Mouse (Mus musculus) cerebellum, adult 9-11 months (tissue): ENCODE data around the gene Ap3d1.

Experiments used
- DNase-seq: peaks from one replicate; pipeline ENCODE4 v3.0.0; 2022

The Ap3d1 gene

DNA sequence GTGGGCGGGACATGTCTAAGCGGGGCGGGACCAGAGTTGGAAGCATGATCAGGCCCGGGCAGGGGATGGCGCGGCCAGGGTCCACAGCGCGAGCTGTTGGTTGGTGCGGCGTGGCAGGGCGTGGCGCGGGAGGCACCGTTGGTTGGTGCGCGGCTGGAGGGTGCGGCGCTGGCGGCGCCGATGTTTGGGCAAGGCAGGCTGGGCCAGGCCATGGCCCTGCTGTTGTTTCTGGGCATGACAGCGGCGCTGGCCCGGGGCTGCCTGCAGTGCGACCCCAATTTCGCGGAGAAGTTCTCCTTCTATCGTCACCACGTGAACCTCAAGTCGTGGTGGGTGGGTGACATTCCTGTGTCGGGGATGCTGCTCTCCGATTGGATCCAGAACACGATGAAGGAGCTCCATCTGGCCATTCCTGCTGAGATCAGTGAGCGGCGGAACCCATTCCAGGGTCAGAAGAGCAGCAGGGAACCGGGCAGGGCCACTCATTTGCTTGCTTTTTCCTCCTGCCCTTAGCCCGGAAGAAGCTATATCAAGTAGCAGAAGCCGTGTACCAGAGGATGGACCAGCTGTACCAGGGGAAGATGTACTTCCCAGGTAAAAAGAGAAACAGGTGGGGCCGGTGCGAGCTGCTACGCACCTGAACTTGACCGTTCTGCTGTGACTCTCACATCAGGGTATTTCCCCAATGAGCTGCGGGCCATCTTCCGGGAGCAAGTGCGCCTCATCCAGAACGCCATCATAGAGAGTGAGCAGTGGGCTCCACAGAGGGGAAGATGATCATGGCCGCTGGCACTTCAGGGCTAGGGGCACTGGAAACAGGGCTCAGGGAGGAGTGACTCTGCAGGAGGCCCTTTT, 39.3 kb downstream of the Ap3d1 start:
- peak; percentile 98 for DNase-seq

DNA sequence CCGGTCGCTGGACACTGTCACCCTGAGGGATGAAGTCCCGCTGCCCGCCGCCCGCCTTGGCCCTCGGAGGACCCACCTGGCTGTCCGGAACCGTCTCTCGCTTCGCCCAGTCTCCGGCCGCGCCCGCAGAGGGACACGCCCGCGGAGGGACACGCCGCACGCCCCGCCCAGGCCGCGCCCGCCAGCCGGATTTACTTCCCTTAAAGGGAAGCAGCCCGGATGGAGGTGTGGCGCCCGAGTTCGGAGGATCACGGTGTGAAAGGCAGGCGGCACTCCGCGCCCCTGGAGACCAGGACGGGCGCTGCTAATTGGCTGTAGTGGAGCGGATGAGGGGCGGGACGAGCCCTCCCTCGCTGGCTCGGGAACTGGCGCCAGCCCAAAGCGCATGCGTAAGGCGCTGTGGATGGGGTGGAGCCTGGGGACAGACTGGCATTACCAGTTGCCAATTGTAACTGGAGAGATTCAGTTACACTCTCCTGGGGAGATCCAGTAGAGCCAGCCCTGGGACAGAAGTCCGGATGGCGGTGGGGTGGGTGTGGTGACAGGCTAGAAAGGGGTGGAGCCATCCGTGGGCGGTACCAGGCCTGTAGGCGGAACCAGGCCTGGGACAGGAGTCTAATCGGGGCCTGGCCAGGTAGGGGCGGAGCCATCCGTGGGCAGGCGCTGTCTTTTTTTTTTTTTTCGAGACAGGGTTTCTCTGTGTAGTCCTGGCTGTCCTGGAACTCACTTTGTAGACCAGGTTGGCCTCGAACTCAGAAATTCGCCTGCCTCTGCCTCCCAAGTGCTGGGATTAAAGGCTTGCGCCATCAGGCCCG, 40.1 kb downstream of the Ap3d1 start, which contains the start of the genes Mob3a and Izumo4:
Gene Mob3a, minus strand, starts transcription at position 257 of the 815 bp plus-strand sequence.
Gene Izumo4, plus strand, starts transcription at position 464 of the 815 bp plus-strand sequence.
- DNase-seq = peak; percentile 100

- DNase-seq = peak; percentile 47
Measured at GRCm38 (mm10) chr10:80700732-80701131, 41.3 kb downstream of the Ap3d1 start.

- peak; percentile 59 for DNase-seq
Measured at GRCm38 (mm10) chr10:80700038-80700504, 42.0 kb downstream of the Ap3d1 start.

GRCm38 (mm10) chr10:80698605-80699004, 43.5 kb downstream of the Ap3d1 start:
- DNase-seq = peak; percentile 54

DNA sequence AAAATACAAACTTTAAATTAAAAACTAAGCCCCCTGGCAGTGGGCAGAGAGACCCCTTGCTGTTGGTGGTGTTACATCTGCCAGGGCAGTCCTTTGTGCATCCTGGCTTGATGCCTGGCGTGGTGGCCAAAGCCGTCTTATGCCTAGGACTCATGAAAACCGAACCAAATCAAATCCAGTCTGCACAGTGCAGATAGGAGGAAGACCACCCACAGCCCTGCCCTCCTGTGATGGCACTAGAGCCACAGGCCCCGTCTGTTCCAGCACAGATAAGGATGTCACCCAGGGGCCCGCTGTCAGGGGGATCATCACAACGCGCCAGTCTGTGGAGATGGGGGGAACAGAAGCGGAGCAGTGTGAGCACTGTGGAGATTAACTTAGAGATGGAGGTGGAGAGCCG, 44.3 kb downstream of the Ap3d1 start:
- DNase-seq = no peak

DNA sequence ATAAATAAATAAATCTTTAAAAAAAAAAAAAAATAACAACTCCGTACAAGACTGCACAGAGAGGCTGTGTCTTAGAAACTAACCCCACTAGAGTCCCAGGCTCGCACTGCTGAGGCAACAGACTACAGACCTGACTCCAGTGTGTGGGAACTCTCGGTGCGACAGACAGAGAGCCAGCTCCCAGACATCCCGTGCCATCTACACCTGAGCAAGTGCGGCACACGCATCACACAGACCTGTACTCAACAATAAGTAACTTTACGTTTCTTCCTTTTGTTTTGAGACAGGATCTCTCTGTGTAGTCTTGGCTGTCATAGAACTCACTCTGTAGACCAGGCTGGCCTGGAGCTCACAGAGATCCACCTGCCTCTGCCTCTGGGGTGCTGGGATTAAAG, 44.7 kb downstream of the Ap3d1 start:
- no peak for DNase-seq

DNA sequence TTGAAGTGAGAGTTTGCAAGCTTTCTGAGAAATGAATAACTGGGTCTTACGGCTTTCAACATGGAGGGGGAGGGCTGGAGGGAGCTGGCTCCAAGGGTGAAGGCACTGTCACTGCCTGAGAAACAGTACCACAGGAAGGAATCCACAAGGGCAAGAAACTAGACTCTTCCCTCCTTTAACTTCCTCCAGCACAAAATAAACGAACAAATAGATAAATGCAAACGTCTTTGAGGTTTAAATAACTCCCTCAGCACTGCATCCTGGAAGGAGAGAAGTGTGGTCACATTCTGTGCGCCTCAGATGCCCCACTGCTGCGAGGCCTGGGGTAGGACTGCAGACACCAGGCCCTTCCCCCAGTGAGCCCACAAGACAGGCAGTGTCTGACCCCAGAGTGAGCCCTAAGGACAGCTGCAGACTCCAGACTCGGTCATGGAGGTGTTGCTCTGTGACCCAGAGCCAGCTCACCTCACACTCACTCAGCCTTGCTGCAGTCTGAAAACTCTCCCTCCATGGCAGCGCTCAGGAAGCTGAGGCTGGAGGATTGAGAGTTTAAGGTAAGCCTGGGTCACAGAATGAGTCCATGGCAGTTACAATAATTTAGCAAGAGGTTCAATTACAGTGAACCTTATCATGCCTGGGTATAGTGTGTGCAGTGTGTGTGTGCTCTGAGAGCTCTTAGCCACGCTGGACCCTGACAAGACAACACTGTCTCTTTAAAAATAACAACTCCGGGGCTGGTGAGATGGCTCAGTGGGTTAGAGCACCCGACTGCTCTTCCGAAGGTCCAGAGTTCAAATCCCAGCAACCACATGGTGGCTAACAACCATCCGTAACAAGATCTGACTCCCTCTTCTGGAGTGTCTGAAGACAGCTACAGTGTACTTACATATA, 45.3 kb downstream of the Ap3d1 start:
- DNase-seq = no peak

- no peak for DNase-seq
Measured at GRCm38 (mm10) chr10:80695801-80696501, 46.1 kb downstream of the Ap3d1 start.

GRCm38 (mm10) chr10:80695186-80695585, 46.9 kb downstream of the Ap3d1 start:
- no peak for DNase-seq

GRCm38 (mm10) chr10:80694159-80694938, 47.7 kb downstream of the Ap3d1 start:
- no peak for DNase-seq

- DNase-seq = no peak
Measured at GRCm38 (mm10) chr10:80693401-80694045, 48.5 kb downstream of the Ap3d1 start.

DNA sequence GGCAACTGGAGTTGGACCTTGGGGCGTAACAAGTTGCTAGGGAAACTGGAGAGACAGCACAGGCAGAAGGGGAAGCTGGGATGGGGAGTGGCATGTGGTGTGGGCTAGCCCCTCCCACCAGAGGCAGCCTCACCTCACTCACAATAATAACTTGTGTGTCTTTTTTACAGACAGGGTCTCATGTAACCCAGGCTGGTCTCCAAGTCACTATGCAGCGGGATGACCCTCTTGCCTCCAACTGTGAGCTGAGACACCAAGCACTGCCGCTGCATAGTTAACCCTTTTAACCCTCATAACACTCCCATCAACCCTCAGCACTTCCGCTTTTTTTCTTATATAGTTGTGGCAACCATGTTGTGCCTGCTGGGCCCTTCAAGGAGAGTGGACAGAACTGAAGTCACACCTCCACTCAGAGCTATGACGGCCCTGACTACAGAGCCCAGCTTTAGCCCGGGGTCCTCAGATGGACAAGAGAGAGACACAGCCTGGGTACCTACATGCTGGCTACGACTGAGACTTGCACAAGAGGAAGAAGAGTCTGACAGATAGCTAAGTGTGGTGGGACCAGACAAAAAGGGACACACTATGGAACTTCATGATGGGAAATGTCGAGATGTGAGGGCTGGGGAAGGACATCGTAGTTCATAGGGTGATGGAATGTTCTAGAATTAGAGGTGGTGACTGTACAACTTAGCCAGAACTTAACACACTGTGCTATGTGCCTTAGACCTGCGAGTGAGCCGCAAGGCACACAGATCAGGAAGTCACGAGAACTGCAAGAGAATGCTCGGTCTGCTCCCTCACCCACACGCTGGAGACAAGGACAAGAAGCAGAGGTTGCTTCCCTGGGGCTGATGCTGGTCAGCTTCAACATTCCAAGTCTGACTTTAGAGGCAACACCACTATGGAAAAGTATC, 49.6 kb downstream of the Ap3d1 start:
- no peak for DNase-seq

DNA sequence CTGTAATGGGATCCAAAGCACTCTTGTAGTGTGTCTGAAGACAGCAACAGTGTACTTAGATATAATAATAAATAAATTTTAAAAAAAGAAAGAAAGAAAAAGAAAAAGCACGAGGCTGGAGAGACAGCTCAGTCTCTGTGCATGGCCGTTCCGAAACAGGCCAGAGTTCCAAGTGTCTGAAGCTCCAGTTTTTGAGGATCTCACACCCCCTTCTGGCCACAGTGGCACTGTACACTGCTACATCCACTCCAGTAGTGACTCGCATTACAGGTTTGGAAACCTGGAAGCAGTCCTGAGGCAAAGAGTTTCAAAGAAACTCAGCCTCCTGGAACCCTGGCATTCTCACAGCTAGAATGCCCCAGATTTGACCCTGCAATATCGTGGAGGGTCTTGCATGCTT, 54.2 kb downstream of the Ap3d1 start:
- peak; percentile 76 for DNase-seq

DNA sequence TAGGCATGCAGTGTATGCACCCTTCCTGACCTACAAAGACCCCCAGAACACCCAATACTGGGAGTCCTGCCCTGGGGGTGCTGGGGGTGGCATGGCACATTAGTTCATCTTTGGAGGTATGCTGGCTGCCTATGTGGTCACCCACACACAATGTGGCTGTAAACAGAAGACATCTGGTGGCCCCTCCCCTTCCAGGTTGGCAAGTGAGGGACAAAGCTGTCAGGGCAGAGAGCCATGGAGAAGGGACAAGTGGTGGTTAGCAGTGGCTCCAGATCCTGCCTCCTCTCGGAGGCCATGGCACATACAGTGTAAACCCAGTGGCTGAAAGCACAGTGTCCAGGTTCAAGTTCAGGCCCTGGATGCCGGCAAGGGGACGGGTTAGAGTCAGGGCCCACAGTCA, 55.4 kb downstream of the Ap3d1 start:
- DNase-seq = peak; percentile 43

DNA sequence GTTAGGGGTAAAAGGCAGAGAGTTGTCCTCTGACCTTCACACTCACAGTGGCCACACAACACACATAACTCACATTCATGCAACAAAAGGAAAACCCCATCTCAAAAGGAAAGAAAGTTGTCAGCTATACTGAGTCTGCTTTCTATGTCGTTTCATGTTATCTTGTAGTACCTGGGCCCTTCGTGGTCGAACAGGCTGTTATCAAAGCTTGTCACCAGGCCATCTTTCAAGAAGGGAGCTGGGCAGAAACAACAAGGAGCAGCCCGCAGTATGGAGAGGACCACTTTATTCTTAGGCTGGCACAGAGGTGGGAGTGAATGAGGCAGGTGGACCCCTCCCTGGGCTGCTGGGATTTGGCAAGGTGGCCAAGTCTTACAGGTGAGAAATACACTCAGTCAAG, 57.1 kb downstream of the Ap3d1 start:
- DNase-seq = peak; percentile 30

GRCm38 (mm10) chr10:80684214-80684613, 57.9 kb downstream of the Ap3d1 start:
- peak; percentile 59 for DNase-seq

GRCm38 (mm10) chr10:80683647-80684046, 58.4 kb downstream of the Ap3d1 start:
- peak; percentile 29 for DNase-seq

GRCm38 (mm10) chr10:80682003-80682402, 60.1 kb downstream of the Ap3d1 start:
- DNase-seq = no peak
